Mouse (Mus musculus): ENCODE data around the gene Nav1.
A peak's percentile ranks its signal among the peaks of the same experiment; 100 is the strongest.
"Not testable (repeated sequence)": the region's sequence is repeated elsewhere in the genome, so short reads cannot be mapped to it uniquely, and the experiment has no call there.

Gene Nav1

DNA sequence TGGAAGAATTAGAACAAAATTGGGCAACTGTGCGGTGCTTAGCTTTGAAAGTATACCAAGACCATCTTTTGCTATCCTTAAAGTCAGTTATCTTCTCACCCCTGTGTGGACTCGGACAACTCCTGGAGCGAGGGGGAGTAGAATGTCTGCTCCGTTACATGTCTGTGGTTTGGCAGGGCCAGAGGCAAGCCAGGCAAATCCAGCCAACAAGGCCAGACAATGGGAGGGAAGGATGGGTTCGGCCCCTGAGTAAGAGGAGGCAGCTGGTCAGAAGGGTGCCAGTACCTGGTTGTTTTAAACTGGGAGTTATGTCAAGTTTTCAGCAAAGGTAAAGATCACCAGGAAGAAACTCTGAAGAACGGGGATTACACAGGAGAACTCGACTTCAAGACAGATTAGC, 121.9 kb downstream of the Nav1 start:
- no peak for DNase-seq (ENCODE audit: low spot score)

DNA sequence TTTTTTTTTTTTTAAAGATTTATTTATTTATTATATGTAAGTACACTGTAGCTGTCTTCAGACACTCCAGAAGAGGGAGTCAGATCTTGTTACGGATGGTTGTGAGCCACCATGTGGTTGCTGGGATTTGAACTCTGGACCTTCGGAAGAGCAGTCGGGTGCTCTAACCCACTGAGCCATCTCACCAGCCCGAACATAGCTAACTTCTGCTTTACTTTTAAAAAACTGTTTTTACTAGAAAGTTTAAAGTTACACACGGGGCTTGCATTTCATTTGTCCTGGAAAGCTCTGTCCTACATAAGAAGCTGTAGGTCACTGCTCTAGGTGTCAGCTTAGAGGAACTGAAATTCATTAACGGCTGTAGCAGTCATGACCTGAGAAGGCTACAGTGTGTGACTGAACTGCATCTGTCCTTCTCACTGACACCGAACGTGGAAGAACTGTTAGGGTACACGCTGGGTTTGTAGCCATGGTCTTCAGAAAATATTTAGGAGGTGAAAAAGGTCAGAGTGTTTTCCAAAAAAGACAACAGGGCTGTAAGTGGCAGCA, 122.5 kb downstream of the Nav1 start:
- not testable (repeated sequence) for DNase-seq (ENCODE audit: low spot score)

DNA sequence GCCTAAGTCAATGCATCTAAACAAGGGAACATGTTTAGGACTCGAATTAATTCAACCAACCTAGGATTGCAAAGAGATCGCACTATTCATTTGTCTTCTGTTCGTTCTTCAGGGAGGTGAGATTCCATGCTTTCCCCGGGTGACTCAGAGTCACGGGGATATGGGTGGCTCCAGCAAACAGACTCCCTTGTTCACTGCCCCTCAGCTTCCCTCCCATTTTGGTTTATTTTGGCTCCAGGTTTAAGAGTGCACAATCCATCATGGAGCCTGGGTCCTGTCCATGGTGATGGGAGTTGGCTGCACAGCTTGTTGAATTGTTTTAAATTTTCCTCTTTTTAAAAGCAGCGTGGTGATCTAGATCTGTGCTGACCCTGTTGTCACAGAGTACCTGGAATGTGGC, 123.1 kb downstream of the Nav1 start:
- DNase-seq (ENCODE audit: low spot score) = no peak

DNA sequence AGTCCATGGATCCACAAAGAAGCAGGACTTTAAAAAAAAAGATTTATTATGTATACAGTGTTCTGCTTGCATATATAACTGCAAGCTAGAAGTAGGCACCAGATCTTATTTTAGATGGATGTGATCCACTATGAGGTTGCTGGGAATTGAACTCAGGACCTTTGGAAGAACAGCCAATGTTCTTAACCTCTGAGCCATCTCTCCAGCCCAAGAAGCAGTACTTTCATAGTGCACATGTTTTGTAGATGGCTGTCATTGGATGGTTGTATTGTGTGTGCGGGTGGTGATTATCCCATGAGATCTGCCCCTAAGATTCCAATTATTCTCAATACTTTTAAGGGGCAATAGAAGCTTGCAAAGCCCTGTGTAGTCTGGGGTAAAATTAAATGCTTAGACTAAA, 124.4 kb downstream of the Nav1 start:
- DNase-seq (ENCODE audit: low spot score) = no peak

DNA sequence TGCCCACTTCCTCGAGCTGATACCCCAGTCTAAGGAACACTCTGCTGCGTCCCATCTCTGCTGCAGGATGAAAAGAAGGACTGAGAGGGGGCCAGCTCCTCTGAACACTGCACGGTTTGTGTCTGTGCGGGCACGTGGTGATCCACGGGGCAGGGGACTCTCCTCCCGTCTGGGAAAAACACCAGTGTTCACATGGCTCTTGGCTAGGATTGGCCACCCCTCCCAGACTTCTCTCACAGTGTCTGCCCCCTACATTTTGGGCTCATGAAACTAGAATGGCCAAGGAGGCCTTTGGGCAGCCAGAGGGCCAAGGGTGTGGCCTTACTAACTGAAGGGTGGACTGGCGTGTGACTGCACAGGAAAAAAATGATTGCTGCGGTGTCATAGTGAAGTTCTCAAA, 125.4 kb downstream of the Nav1 start:
- DNase-seq (ENCODE audit: low spot score) = no peak

DNA sequence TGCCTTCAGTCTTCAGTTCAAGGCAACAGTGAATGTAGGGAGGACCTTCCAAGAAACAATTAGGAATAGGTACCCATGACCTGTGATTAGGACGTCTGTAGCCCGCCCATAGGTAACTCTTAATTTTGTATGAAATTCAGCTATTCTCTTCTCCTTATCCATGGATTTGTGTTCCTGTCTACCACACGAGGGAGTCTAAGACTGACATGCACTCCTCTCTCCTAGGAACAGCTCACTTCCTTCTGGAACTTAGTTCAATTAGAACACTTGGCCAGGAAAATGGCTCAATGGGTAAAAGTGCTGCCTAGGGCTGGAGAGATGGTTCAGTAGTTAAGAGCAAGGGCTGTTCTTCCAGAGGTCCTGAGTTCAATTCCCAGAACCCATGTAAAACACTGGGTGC, 126.3 kb downstream of the Nav1 start:
- DNase-seq (ENCODE audit: low spot score) = no peak

DNA sequence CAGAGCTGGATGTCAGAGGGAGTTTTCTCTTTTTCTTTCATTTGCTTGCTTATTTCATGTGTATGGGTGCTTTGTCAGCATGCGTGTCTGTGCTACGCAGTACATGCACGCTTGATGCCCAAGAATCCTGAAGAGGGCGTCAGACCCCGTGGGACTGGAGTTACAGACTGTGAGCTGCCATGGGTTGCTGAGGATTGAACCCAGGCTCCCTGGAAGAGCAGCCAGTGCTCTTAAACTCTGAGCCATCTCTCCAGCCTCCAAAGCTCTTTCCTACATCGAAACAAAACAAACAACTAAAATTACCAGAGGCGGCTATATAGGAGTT, 131.6 kb downstream of the Nav1 start:
- DNase-seq (ENCODE audit: low spot score) = no peak

DNA sequence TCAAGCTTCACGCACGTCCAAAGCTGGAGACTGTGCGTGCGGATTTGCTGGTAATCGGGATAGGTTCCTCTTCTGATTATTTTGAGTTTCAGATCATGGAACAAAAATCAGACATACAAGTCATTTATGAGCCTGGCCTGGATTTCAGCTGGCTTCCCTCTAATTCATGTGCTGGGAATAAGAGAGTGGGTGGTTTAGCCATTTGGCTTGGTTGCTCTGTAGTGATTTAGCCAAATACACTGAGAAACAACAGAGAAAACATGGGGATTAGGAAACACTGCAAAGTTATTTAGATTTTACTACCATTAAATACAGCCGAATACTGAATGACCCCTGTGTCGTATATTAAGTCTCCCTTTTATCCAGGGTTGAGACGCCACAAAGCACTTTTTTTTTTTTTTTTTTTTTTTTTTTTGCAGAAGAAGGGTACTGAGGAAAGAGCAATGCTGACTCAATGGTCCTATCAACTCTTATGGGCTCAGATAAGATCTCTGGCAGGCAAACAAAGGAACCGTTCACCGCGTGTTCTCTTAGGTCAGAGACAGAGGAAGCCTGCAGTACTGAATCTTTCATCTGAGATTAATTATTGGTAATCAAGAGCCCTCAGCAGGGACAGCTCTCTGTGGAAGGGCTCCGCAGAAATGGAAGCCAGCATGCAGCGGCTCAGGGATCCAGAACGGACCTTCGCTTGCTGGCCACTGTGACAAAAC, 132.1 kb downstream of the Nav1 start:
- no peak for DNase-seq (ENCODE audit: low spot score)

DNA sequence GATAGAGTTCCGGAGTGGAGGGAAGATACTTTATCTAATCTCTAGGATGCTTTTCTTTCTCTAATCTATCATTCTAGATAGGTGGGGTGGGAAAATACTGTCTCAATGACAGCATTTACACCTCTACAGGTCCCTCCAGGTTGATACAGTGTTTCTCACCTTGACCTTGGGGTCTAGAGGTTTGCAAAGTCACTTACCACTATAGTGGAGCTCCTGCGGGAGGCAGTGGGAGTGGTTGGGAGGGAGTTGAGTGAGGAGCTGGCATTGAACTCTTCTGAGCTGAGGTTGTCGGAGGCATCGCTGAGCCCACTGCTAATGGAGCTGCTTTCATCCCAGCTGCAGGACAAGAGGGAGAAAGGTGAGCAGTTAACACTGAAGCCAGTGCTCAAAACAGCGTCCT, 134.6 kb downstream of the Nav1 start:
- DNase-seq (ENCODE audit: low spot score) = no peak

DNA sequence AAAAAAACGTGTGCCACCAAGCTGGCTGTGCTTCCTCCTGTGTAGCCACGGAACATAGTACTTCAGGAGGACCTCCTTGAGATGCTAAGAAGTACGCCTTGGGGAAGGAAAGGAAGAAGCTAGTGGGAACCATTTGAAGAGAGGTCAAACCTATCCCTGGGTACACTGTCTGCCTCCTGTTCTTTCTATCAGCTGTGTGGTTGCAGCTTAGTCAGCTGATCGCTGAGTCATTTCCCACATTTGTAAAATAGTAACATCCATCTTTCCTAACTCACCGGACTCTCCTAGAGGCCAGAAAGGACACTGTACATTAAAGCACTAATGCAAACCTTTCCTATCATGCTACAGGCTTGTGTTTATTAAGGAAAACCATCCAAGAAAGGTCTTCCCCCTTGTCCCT, 135.4 kb downstream of the Nav1 start:
- DNase-seq (ENCODE audit: low spot score) = no peak

DNA sequence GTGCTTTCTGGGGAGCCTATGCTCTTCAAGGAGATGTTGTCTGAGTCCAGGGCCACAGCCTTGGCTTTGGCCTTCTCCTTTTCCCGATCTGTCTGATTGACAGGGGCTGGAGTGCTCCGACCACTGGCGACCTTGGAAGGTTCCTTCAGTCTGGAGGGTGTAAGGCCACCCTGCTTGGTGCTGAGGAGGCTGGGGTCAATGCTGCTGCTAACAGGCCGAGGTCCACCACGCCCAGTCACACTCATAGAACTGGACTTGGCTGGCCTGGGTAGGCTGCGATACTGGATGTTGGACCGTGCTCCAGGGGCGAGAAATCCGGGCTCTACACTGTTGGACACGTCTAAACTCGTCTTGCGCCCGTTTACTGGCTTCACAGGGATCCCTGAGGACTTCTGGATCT, 136.5 kb downstream of the Nav1 start:
- peak; percentile 32 for DNase-seq (ENCODE audit: low spot score)

DNA sequence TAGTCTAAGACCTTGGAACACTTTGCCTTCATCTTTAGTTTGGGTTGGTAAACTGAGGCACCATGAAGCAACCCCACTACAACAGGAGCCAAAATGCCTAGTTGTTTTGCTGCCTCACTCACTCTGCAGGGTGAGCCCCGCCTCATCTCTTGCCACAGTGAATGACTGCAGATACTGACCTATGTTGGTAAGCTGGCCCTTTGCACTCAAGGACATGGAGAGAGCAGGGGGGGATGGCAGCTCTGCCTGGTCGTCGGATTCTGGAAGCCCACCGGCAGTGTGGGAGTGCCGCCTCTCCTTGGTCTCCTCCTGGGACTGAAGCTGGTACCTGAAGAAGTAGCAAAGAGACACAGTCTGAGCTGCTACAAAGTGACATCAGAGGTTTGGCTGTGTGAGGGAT, 139.6 kb downstream of the Nav1 start:
- no peak for DNase-seq (ENCODE audit: low spot score)

DNA sequence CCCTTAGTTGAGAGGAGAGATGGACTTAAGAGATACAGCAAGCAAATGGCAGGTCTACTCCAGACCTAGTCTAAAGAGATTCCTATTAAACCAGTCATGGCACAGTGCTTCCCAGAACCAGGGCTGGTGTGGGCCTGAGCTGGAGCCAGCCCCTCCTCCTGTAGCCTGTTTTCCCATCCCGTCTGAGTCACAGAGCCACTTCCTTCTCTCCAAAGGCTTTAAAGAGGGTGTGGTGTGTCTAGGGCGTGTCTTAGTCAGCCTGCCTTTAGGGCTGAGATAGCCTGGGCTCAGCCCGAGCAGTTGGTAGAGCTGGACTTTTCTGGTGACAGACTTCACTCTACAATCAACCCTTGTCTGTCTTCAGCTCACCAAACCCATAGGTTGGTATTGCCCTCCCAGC, 140.2 kb downstream of the Nav1 start:
- DNase-seq (ENCODE audit: low spot score) = no peak

DNA sequence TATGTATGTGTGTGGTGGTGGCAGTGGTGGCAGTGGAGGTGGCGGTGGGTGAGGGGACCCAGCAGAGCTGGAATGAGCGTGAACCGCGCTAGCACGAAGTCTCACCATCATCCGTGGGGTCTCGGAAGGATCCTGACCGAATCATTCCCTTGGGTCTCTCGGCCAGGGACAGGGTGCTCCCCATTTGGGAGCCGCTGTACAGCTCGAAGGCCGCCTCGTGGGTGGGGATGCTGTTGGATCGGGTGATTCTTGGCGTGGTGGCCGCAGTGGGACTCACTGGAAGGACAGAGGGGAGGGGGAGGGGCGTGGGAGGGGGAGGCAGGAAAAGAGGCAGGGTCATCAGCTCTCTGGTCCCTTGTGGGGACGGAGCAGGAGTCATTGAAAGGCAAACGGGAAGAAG, 141.4 kb downstream of the Nav1 start:
- DNase-seq (ENCODE audit: low spot score) = no peak

DNA sequence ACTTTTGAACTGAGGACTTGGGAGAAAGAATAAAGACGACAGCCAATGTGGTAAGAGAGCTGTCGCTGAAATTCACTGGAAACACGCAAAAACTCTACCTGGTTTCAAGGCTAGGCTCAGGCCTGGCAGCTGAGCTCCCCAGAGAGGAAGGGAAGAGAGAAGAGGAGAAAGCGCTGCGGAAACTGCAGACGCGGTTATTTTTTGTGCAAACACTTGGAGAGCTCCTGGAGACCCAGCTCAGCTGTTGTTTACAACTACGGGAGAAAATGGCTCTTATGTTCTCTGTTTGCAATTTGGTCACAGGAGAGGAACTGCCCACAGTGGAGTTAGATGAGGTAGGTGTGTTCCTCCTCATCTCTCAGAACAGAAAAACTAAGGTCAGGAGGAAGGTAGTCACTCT, 144.4 kb downstream of the Nav1 start:
- DNase-seq (ENCODE audit: low spot score) = no peak

DNA sequence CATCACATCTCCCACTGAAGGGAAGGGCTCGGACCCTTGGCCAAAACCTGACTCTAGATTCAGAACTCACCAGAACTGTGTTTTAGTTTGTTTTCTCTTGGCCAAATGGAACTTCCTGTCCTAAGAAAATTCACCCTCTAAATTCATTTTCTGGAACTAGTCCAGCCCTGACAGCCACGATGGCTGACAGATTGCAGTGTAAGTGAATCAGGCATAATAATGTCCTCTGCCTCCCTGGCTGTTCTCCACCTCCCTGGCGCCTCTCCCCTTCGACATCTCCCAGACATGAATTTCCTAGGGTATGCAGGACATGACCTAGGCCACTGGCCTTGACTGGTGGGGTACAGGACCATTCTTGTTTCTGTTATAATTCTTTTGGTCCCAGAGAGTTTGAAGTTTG, 144.8 kb downstream of the Nav1 start:
- no peak for DNase-seq (ENCODE audit: low spot score)

DNA sequence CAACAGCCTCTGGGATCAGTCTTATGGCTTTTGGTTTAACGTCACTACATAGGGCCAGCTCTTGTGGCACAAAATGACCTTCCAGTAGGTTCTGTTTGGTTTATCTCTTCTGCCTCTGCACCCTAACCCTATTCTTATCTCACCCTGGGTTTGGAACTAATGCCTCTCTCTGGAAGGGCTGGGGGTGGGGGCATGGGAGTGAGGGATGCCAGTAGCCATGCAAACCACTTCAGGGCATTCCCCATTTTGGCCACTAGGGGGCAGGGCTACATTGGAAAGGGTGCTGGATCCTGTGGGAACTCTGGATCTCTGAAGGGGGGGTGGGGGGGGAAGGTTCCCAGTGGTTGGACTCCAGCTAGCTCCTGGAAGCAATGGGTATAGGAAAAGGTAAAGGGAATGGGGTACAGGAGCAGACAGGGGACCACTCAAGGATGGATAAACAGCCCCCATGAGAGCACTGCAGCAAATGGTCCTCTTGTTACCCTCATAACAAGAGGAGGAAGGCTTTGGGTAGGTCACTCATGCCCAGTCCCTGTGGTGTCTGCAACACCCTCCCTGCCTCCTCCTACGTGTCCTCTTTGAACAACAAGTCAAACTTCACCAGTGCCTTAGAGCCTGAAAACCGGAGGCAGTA, 145.9 kb downstream of the Nav1 start:
- peak; percentile 44 for DNase-seq (ENCODE audit: low spot score)

DNA sequence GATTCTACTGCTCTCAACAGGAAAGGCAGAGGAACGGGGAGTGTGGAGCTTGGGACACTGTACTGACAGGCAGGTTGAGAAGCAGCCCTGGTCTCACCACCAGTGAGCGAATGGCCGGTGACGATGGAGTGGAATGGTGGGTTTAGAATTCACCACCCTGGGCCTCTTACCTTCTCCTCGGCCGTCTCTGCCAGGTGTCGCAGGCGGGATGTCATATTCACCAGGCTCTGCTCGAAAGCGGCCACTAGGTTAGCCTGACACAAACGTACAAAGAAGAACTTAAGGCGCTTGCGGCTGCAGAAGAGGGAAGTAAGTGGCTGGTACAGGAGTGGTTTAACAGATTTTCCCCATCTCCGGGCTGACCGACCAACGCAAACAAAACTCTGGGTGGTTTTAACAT, 146.6 kb downstream of the Nav1 start:
- no peak for DNase-seq (ENCODE audit: low spot score)

DNA sequence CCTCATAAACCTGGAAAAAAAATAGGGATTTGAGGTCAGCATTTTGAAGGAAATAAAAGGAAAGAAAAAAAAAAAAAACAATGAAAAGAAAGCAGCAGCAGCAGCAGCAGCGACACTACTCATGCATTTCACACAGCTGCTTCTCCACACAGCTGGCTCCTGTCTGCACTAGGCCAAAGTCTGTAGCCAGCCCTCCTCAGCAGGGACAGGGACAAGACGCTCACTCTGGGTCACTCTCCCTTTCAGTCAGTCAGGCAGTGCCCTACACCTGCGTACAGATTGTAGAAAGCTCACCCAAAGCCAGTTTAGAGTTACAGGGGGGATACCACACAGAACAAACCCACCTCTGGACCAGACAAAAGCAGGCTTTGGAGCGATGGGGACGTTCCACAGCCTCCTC, 149.2 kb downstream of the Nav1 start:
- DNase-seq (ENCODE audit: low spot score) = no peak

DNA sequence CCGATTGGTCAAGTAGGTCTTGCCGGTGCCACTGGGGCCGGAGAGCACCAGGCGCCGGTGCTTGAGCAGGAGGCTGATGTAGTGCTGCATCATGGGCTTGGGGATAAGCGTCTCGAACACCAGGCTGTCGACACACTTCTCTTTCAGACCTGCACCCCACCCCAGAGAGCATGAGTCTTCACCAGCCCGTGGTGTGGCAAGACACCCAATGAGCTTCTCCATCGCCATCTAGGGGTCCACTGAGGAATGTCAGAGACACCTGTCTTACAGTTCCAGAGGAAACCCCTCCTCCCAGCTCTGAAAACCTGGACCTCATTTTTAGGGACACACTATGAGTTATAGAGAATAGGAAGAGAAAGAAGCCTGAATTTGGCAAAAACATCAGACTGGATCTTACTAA, 154.8 kb downstream of the Nav1 start:
- no peak for DNase-seq (ENCODE audit: low spot score)

DNA sequence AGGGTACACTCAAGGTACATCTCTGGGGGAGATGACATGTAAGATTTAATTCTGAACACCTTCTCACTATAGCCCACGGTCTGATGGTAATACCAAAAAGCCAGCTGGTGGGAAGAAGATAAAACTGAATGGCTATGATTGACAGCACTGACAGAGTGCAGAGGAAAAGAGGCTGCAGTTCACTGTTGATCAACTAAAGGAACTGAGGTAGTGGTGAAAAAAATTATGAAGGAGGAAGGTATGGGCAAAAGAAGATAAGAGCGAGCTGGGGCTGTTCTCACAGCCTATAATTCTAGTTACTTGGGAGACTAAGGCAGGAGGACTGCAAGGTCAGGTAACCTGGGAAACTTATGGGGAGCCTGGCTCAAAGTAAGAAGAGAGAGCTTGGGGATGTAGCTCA, 155.7 kb downstream of the Nav1 start:
- DNase-seq (ENCODE audit: low spot score) = no peak

DNA sequence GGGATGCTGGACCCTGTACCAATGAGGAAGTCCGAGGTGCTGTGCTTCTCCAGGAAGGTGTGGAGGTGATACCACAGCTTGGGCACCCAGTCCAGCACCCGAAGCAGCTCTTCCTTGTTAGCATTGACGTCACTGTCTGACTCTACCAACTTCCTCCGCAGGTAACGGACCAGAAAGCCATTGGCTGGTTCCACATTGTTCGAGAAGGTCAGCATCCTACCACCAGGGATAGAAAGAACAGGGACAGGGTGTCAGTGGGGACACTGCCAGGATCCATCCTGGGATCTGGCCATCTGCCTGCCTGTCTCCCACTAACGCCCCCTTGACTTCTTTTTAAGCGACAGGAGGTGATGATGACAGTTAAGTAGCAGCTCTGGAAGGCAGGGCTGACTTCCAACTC, 157.2 kb downstream of the Nav1 start:
- DNase-seq (ENCODE audit: low spot score) = no peak

DNA sequence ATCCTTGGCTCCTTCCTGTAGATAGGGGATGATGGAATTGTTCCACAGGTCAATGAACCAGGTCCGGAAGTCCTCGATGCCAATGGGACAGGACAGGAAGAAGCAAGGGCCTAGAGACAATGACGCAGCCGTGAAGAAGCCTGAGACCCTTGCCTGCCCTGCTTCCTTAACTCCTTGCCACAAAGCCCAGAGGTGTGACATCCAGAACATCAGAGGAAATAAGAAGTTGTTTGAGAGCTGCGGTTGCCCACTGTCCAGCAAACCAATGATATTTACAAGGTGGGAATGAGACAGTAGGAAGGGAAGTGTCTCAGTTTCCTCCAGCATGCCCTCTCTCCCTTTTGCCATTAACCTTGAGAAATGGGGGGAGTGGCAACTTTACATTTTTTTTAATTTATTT, 158.2 kb downstream of the Nav1 start:
- no peak for DNase-seq (ENCODE audit: low spot score)

DNA sequence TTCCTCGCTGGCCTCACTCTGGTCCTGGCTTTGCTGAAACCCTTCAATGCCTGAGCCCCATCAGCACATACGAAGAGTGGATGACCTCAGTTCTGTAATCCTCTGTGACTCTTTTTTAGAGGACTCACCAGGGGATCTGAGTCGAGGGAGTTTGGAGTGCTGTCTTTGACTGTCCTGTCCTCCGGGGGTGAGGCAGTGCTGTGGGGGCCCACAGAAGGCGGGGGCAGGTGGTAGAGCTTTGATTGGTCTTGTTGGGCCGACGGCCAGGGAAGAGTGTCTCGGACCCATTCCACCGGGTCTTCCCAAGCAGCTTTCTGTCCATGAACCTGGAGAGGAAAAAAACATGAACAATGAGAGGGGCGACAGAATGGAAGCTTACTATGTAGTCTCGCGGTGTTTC, 163.6 kb downstream of the Nav1 start:
- DNase-seq (ENCODE audit: low spot score) = no peak
